Mouse (Mus musculus): ENCODE data around the gene Psmd7. TPM values are rescaled to one million over a fixed set of nuclear protein-coding genes. Genes with fewer than 3 reads are reported as not detected.

Psmd7 gene
- polyA plus RNA-seq, 1 experiment from 2014 or later: 119 TPM

DNA sequence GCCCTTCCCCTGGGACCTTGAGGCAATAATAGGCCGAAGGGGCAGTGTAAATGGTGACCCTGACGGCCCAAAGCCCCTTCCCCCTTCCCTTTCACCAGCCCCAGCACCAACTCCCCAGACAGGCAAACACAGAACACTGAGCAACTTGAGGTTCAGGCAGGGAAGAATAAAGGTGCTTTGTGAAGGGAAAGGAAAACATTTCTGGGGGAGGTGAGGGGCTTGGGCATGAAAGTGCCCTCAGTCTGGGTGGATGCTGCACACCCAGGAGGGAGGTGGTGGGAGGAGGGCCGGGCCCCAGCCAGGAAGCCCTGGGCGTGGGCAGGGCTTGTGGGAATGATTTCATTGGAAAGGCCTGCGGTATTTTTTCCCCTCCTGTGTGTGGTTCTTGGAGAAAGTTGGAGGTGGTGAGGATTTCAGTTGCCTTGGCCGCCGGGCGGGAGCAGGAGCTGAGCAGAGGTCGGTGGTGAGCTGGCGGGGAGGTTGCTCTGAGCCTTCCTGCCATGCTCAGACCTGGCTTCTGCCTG is 43.6 kb downstream of the Psmd7 start:
- H3K9me3 ChIP-seq (ENCODE audit: control insufficient read depth): no peaks in the 10 kb centered on the region
- no peak overlapping the region for H3K4me2 ChIP-seq (replicated peaks; ENCODE audit: low read depth)
- no peaks in the 10 kb centered on the region for H3K27me3 ChIP-seq (replicated peaks; ENCODE audit: control insufficient read depth, insufficient read depth, low read length)
- no peak for ATAC-seq
- TF ChIP-seq CTCF (IDR thresholded peaks at IDR 0.05; ENCODE audit: low read depth): no peak
- WGBS: 44% methylated on average over 10 of the region's 10 CpGs
- H3K27ac ChIP-seq (ENCODE audit: low read depth, low read length): no peak overlapping the region
- H3K4me1 ChIP-seq (replicated peaks; ENCODE audit: control insufficient read depth, insufficient read depth, low read length): no peaks in the 10 kb centered on the region
- H3K9ac ChIP-seq (ENCODE audit: low read depth, low read length): no peak overlapping the region
- H3K4me3 ChIP-seq (ENCODE audit: low read depth, low read length): no peak overlapping the region
- peaks cover 74% of the 10 kb centered on the region; the same call in 1 of the 2 replicates for H3K36me3 ChIP-seq (ENCODE audit: control insufficient read depth, insufficient read depth)

DNA sequence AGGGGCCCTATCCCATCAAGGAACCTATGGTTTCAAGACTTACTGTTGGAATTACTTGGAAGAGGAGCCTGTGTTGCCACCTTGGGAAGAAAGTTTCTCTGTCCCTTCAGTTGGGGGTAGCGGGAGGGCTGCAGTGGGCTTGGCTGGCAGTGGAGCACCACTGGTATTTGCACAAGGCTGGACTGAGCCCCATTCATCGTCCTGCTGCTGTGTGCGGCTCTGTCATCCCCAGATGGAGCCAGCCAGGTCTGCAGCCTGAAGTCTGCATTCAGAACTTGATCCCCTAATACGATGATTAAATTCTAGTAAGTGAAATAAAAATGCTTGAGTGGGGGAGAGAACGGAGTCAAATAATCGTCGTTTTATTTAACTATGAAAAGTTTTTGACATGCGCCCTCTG is 44.1 kb downstream of the Psmd7 start:
- no peaks in the 10 kb centered on the region for H3K4me1 ChIP-seq (replicated peaks; ENCODE audit: control insufficient read depth, insufficient read depth, low read length)
- ATAC-seq: no peak
- H3K27ac ChIP-seq (ENCODE audit: low read depth, low read length): no peak overlapping the region
- no peak overlapping the region for H3K9ac ChIP-seq (ENCODE audit: low read depth, low read length)
- 85% methylated on average over 8 of the region's 8 CpGs for WGBS
- peaks cover 70% of the 10 kb centered on the region; the same call in 1 of the 2 replicates for H3K36me3 ChIP-seq (ENCODE audit: control insufficient read depth, insufficient read depth)
- no peak for TF ChIP-seq CTCF (IDR thresholded peaks at IDR 0.05; ENCODE audit: low read depth)
- H3K4me2 ChIP-seq (replicated peaks; ENCODE audit: low read depth): no peak overlapping the region
- no peaks in the 10 kb centered on the region for H3K9me3 ChIP-seq (ENCODE audit: control insufficient read depth)
- no peaks in the 10 kb centered on the region for H3K27me3 ChIP-seq (replicated peaks; ENCODE audit: control insufficient read depth, insufficient read depth, low read length)
- H3K4me3 ChIP-seq (ENCODE audit: low read depth, low read length): no peak overlapping the region

DNA sequence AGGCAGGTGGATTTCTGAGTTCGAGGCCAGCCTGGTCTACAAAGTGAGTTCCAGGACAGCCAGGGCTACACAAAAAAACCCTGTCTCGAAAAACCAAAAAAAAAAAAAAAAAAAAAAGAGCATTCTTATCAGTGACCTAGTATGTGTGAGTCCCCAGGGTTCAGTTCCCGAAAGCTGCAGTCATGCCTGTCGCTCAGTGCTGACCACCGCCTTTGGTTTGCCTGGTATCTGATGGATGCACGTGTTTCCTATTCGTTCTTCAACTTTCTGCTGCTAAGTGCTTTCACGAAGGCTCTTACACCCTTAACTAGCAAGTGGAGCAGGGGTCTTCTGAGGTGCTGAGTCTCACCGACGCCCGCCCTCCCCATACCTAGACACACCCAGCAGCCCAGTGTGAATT is 44.5 kb downstream of the Psmd7 start:
- H3K27me3 ChIP-seq (replicated peaks; ENCODE audit: control insufficient read depth, insufficient read depth, low read length): no peaks in the 10 kb centered on the region
- WGBS: 93% methylated on average over 10 of the region's 11 CpGs
- TF ChIP-seq CTCF (IDR thresholded peaks at IDR 0.05; ENCODE audit: low read depth): no peak
- no peak overlapping the region for H3K27ac ChIP-seq (ENCODE audit: low read depth, low read length)
- no peak overlapping the region for H3K4me2 ChIP-seq (replicated peaks; ENCODE audit: low read depth)
- no peak overlapping the region for H3K9ac ChIP-seq (ENCODE audit: low read depth, low read length)
- H3K9me3 ChIP-seq (ENCODE audit: control insufficient read depth): no peaks in the 10 kb centered on the region
- no peaks in the 10 kb centered on the region for H3K4me1 ChIP-seq (replicated peaks; ENCODE audit: control insufficient read depth, insufficient read depth, low read length)
- no peak overlapping the region for H3K4me3 ChIP-seq (ENCODE audit: low read depth, low read length)
- ATAC-seq: no peak
- peaks cover 65% of the 10 kb centered on the region; the same call in 1 of the 2 replicates for H3K36me3 ChIP-seq (ENCODE audit: control insufficient read depth, insufficient read depth)

DNA sequence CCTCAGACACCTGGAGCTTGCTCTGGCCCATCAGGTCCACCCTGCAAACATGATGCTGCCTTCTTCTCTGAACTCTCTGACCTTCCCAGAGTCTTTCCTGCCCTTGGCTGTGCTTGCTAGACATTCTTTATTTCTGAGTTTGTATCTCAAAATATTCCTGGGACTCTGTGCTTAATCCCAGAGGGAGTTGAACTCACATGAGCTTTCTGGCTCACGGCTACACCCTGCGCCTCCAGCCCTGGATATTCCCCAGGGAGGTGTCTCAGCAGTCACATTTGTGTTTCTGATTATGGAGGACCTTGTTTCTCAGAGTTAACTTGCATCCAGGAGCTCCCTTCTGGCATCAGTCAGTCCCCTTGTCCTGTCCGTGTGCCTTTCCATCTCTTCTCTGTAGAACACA is 46.1 kb downstream of the Psmd7 start:
- no peak for TF ChIP-seq CTCF (IDR thresholded peaks at IDR 0.05; ENCODE audit: low read depth)
- Histone ChIP-seq H3K4me3 (ENCODE audit: low read depth, low read length) (no peak overlapping the region), H3K27ac (ENCODE audit: low read depth, low read length) (no peak overlapping the region), H3K27me3 (replicated peaks; ENCODE audit: control insufficient read depth, insufficient read depth, low read length) (no peaks in the 10 kb centered on the region), H3K4me1 (replicated peaks; ENCODE audit: control insufficient read depth, insufficient read depth, low read length) (no peaks in the 10 kb centered on the region), H3K4me2 (replicated peaks; ENCODE audit: low read depth) (no peak overlapping the region), H3K36me3 (ENCODE audit: control insufficient read depth, insufficient read depth) (peaks cover 70% of the 10 kb centered on the region; the same call in 1 of the 2 replicates), H3K9me3 (ENCODE audit: control insufficient read depth) (no peaks in the 10 kb centered on the region), H3K9ac (ENCODE audit: low read depth, low read length) (no peak overlapping the region)
- ATAC-seq: no peak
- WGBS: 88% methylated on average over 3 of the region's 3 CpGs

DNA sequence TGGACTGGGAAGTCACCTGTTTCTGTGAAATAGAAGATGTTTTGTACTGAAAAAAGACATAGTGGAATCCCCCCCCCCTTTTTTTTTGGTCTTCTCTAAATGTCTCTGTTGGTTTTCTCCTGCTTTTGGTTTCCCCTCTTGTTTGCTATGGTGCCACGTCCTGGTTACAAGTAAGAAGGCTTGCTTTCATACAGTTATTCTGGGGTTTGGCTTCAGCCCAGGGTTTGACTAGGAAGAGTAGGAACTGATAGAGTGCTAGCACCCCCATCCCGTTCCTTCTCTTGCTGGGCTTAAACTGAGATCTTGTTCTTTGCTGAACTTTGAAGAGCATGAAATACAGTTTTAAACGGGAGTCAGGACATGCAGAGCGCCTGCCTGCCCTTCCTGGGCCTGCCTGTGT is 46.9 kb downstream of the Psmd7 start:
- Histone ChIP-seq H3K9me3 (ENCODE audit: control insufficient read depth) (no peaks in the 10 kb centered on the region), H3K4me3 (ENCODE audit: low read depth, low read length) (no peak overlapping the region), H3K4me1 (replicated peaks; ENCODE audit: control insufficient read depth, insufficient read depth, low read length) (no peaks in the 10 kb centered on the region), H3K36me3 (ENCODE audit: control insufficient read depth, insufficient read depth) (peaks cover 66% of the 10 kb centered on the region; the same call in 1 of the 2 replicates), H3K4me2 (replicated peaks; ENCODE audit: low read depth) (no peak overlapping the region), H3K9ac (ENCODE audit: low read depth, low read length) (no peak overlapping the region), H3K27me3 (replicated peaks; ENCODE audit: control insufficient read depth, insufficient read depth, low read length) (no peaks in the 10 kb centered on the region), H3K27ac (ENCODE audit: low read depth, low read length) (no peak overlapping the region)
- no peak for TF ChIP-seq CTCF (IDR thresholded peaks at IDR 0.05; ENCODE audit: low read depth)
- no peak for ATAC-seq
- 86% methylated on average over 4 of the region's 4 CpGs for WGBS

DNA sequence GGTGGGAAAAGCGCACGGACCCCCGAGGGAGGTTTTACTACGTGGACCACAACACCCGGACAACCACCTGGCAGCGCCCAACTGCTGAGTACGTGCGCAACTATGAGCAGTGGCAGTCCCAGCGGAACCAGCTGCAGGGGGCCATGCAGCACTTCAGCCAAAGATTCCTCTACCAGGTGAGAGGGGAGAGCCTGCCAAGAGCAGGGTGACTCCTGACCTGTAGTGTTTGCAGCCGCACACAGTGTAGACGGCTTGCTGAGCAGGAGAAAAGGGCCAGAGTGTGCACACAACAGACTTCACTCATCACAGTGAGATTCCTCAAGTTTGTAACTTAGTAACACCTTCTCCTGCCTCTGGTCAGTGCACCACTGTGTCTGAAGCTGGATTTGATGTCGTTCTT is 47.6 kb downstream of the Psmd7 start:
- 89% methylated on average over 12 of the region's 12 CpGs for WGBS
- no peak for TF ChIP-seq CTCF (IDR thresholded peaks at IDR 0.05; ENCODE audit: low read depth)

DNA sequence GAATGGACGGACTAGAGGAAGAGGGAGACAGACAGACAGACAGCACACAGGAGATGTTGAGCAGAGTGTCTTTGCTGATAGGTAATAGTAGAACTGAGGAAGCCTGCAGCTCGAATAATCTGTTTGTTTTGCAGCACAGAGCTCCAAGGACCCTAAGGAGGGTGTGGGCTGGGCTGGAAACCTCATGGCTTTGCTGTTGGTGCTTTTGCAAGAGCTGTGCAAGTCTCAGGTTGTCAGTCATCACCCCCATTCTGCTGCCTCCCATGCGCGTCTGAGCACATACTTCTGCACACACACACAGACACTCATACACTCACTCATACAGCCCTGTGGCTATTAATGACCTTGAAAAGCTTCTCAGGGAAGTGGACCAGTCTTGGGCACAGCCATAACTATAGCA is 50.8 kb downstream of the Psmd7 start:
- H3K9me3 ChIP-seq (ENCODE audit: control insufficient read depth): no peaks in the 10 kb centered on the region
- no peak overlapping the region for H3K4me2 ChIP-seq (replicated peaks; ENCODE audit: low read depth)
- 82% methylated on average over 4 of the region's 4 CpGs for WGBS
- H3K4me3 ChIP-seq (ENCODE audit: low read depth, low read length): no peak overlapping the region
- no peaks in the 10 kb centered on the region for H3K27me3 ChIP-seq (replicated peaks; ENCODE audit: control insufficient read depth, insufficient read depth, low read length)
- H3K36me3 ChIP-seq (ENCODE audit: control insufficient read depth, insufficient read depth): peaks cover 42% of the 10 kb centered on the region; the same call in 1 of the 2 replicates
- ATAC-seq: no peak
- no peak overlapping the region for H3K27ac ChIP-seq (ENCODE audit: low read depth, low read length)
- H3K4me1 ChIP-seq (replicated peaks; ENCODE audit: control insufficient read depth, insufficient read depth, low read length): no peaks in the 10 kb centered on the region
- no peak overlapping the region for H3K9ac ChIP-seq (ENCODE audit: low read depth, low read length)
- no peak for TF ChIP-seq CTCF (IDR thresholded peaks at IDR 0.05; ENCODE audit: low read depth)

More for the DNA sequence above, 47.6 kb downstream of the Psmd7 start:
- Histone ChIP-seq H3K27me3 (replicated peaks; ENCODE audit: control insufficient read depth, insufficient read depth, low read length) (no peaks in the 10 kb centered on the region), H3K4me1 (replicated peaks; ENCODE audit: control insufficient read depth, insufficient read depth, low read length) (no peaks in the 10 kb centered on the region), H3K27ac (ENCODE audit: low read depth, low read length) (no peak overlapping the region), H3K9me3 (ENCODE audit: control insufficient read depth) (no peaks in the 10 kb centered on the region), H3K9ac (ENCODE audit: low read depth, low read length) (no peak overlapping the region), H3K4me2 (replicated peaks; ENCODE audit: low read depth) (no peak overlapping the region), H3K4me3 (ENCODE audit: low read depth, low read length) (no peak overlapping the region), H3K36me3 (ENCODE audit: control insufficient read depth, insufficient read depth) (peaks cover 59% of the 10 kb centered on the region; the same call in 1 of the 2 replicates)
- ATAC-seq: no peak

MicroRNAs within 50 kb of the gene (microRNA counts, 519-probe panel; counts per million panel counts)
- 4,222 counts per million, percentile 62 among the panel's probes with 10 or more counts for microRNA mmu-miR-140

Small RNA genes within 50 kb of the gene (microRNA-seq; reads per million reads assigned to microRNA genes)
- gene Mir140: 2,944 reads per million, percentile 86 among the genes with 10 or more reads in this experiment

Other genes with a start within 250 kb of the Psmd7 start
- 30.6 and 34.1 TPM in 2 replicates for gene Nqo1, start 185.3 kb downstream of the Psmd7 start, polyA plus RNA-seq (2015; fragmentation: Nextera tagmentation; extraction: Ambion mirVana)
- 22.3 and 24.6 TPM in 2 replicates for gene Nob1, start 163.4 kb downstream of the Psmd7 start, polyA plus RNA-seq (2015; fragmentation: Nextera tagmentation; extraction: Ambion mirVana)
- 34.9 and 37.4 TPM in 2 replicates for gene Wwp2, start 152.1 kb downstream of the Psmd7 start, polyA plus RNA-seq (2015; fragmentation: Nextera tagmentation; extraction: Ambion mirVana)